Mouse (Mus musculus) frontal cortex, adult (tissue): ENCODE measurements around the gene Kif24.

Experiments
- ATAC-seq: cut with Nextera tagmentation; 2 replicates; pipeline ENCODE4 v1.9.2; 2017; ENCODE audit warnings: mild to moderate bottlenecking, moderate library complexity, mixed read lengths; ENCODE audit not compliant: low TSS enrichment

The Kif24 gene

DNA sequence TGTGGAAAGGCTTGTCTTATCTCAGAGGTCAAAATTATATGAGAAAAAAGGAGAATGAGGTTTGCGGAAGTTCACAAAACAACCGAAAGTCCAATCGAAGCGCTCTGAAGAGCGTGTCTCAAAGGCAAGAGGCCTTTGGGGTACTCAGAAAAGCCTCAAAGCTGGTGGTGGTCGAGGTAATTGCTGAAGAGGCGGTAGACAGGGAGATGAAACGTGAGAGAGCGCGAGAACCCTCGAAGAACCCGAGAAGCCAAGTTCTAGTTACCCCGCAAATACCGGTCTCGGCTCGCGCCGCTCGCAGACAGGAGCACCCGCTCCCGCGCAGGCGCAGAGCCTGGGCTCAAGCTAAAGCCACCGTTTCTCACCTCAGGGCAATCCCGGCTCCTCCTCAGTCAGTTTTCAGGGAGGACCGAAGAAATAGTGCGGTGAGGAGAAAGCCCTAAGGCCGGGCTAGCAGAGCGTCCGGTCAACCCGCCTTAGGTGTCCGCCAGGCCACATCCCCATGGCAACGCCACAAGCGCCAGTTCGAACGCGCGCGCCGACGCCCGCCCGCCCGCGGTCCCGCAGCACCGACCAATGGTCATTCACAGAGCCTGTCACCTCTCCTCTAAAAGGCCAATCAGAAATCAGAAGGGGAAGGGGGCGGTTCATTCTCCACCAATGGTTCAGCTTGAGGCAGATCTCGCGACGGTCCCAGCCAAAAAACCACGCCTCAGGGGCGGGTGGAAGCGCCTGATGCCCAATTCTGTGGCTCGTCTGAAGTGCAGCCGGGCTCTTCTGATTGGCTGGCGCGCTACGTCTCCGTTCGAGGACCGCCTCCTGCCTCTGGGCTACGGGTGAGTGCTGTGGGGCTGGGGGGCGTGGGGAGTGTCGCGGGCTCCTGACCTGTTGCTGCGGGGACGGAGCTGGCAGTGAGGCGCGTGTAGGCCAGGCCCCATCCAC, at the start of gene Kif24, which contains the start of gene Nudt2:
TSS of gene Kif24 (minus strand) at position 543 of the 942 bp plus-strand sequence.
TSS of gene Nudt2 (plus strand) at position 807 of the 942 bp plus-strand sequence.
- ATAC-seq: peak; percentile 98

DNA sequence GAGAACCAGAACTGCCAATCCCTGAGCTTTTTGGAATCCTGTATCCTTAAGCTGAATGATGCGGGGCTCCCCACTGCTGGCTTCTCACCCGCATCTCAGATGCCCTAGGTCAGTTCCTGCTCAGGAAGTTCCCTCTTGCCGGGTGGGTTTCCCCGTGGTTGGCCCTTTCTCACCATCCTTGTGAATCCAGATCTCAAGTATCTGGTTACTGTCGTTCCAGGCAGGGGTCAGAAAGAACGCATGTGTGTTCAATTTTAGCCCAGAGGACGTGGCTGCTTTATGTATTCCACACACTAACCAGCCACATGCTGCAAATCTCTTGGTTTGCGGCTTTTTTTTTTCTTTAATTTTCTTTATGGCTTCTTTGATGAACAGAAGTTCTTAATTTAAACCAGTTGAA, 49.0 kb upstream of the Kif24 start:
- no peak for ATAC-seq

DNA sequence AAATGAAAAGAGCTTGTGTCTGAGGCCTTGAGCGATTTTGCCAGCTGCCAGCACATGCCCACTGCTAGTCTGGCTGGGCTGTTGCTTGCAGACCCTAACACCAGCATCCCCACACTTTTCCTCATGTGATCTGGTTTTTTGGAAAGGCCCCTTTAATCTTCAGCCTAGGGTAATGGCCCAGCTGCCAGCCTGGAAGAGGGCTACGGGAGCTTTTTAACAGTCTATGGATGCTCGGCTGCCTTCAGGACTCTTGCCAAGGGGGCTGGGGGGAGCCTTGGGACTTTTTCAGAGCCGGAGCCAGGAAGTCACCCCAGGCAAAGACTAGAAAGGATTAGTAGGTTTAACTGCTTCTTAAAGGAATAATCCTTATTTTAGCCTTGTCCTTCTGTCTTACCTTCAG, 48.6 kb upstream of the Kif24 start:
- ATAC-seq: no peak

DNA sequence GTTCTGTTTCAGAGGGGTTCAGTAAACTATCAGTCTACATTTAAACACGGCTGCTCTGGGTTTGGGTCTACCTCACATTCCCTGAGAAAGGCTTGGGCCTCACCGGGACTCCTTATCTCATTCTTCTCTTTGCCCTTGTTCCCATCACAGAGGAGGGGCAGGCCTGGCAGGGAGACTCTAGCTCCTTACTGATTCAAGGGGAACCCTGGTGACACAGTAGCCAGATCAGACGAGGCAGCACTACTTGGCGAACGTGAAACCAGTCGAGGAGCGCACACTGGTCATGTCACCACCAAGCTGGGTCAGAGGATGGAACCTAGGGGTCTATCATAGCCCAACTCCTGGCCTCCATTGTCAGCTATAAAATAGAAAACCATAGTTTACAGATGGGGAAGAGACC, 43.3 kb upstream of the Kif24 start:
- ATAC-seq: no peak

DNA sequence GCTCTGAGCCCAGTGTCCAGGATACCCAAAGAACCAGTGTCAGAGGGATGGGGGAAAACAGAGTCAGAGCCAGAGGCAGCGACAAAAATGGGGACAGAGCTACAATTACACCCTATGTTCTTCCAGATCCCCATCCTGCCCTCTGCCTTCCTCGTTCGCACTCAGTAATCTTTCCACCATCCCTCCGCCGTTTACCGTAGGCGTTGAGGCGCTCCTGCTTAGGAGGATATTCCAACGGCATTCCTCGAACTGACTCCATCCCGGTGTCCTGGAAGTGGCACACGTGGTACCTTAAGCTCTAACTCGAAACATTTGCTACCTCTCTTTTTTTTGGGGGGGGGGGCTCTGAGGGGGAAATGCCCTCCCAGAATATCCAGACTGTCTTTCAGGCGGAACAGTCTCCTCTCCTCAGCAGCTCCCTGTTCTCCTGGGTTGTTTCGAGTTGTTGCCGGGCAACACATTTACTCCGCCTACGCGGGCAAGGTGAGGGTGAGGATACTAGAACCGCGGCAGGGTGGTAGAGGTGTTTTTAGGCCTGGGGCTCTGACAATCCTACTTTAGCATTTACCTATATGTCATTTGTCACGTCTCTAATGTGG, 42.7 kb upstream of the Kif24 start:
- ATAC-seq: peak; percentile 17

DNA sequence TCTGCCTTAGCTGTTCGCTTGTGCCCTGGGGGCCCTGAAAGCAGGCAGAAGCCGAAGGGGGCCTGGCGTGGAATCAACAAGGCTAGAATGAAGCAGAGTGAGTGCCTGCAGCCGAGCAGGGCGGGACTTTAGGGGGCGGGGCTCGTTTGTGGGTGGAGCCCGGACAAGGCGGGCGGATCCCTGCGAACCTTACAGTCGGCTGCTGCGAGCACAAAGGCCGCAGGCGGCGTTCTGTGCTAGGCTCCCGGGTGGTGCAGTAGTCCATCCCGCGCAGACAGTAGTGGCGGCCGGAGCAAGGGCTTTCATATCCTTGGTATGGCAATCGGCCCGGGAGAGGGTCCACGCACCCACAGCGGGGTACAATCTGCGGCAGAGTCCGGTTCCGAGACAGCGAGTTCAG, 42.2 kb upstream of the Kif24 start:
- ATAC-seq: peak; percentile 71

DNA sequence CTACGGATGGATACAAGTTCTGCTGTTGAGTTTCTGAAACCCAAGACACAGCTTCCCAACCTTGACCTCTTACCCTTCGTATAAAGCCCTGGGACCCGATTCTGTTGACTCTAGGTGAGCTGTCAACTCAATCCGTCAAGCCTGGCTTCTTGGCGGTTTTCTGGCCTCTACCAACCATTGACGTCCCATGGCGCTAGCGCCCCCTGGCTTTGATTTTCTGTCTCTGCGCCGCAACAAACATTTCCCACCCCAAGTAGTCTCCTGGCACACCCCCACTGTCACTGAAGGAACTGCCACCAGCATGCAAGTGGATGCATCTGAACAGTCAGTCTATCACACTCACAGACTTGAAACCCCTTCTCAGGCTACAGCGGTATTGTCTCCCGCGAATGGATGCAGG, 41.5 kb upstream of the Kif24 start:
- ATAC-seq: no peak

DNA sequence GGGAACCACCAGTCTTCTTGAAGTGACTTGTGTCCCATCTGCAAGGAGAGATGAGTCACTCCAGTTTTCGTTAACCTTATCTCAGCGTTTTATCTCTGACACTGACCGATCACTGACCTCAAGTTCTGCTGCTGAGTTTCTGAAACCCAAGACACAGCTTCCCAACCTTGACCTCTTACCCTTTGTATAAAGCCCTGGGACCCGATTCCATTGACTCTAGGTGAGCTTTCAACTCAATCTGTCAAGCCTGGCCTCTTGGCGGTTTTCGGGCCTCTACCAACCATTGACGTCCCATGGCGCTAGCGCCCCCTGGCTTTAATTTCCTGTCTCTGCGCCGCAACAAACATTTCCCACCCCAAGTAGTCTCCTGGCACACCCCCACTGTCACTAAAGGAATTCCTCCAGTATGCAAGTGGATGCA, 40.5 kb upstream of the Kif24 start:
- no peak for ATAC-seq

DNA sequence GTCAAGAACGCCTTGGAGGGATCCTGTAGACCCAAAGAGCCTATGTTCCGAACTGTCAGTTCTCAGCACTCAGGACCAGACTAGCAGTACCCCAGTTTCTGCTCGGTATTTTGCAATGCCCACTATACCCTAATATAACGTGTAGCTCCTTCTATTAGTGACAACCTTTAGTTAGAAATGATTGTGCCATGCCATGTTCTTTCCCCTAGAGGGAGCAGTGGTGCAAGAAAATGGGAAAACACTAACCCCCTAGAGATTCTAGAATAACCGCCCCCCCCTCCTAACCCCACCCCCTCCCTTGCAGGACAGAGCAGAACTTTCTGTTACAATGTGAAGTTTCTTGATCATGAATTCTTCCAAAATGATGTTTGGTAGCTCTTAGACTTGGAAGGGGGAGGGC, 39.6 kb upstream of the Kif24 start:
- ATAC-seq: no peak

DNA sequence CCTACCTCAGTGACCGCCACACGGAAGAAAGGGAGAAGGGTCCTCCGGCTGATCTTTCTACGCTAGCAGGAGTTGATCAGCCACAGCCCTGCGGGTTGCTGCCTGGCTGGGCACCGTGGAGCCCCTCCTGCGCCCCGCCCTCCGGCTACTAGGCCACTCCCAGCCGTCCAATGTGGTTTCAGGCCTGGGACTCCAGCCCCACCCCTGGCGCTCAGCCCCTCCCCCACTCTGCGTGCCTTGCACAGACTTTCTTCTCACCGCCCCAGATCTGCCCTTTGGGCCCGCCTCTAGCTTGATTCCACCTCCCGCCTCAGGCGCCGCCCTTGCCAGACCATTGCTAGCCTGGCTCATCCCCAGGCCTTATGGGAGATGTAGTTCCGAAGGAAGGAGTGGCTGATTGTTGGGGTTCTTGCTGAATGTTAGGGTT, 38.3 kb upstream of the Kif24 start, which contains the start of gene AI464131:
TSS of gene AI464131 (minus strand) at position 91 of the 427 bp plus-strand sequence.
- peak; percentile 71 for ATAC-seq

DNA sequence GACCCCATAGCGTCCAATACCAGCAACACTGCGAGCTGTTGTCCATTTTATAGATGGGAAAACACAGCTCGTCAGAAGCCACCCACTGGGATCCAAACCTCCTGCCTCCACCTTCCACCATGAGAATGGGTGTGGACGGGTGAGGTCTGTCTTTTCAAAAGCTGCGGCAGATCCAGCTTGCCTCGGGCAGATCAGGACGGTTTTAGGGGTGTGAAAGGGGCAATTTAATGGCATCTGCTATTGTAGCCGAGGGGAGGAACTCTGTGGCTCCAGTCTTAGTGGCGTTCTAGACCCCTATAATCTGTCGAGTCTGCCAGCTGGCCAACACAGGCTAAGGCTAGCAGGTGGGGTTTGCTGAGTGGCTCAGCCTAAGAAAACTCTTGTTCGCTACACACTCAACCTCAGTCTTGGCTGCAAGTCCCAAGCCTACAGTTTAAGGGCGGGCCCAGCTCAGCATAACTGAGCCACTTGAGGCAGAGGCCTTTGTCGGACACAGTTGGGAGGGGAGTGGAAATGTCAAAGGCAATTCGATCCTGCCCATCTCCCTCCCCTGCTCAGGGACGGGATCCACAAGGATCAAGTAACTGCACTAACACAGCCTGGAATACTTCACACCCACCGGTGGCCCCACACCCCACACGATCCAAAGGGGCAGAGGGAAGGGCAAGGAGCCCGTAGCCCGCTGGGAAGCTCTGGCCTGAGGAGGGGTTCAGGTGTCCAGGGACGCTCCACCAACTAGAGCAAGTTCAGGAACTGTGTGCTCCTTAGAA, 37.7 kb upstream of the Kif24 start:
- ATAC-seq: no peak

DNA sequence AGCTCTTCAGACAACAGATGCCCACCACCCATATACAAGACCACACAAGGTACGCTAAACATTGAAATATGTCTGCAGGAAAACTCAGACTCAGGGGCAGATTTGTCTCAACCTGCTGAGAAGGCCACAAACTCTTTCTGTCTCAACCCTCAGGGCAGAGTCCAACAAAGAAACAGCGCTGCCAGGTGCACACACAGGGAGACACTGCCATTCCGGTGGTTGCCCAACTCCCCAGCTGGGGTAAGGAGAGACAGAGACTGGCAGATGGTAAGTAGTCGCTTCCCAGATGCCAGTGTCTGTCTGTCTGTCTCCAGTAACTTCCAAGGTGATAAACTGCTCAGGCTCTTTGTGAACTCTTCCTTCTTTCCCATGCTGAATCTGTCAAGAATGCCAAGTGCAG, 36.1 kb upstream of the Kif24 start:
- no peak for ATAC-seq

DNA sequence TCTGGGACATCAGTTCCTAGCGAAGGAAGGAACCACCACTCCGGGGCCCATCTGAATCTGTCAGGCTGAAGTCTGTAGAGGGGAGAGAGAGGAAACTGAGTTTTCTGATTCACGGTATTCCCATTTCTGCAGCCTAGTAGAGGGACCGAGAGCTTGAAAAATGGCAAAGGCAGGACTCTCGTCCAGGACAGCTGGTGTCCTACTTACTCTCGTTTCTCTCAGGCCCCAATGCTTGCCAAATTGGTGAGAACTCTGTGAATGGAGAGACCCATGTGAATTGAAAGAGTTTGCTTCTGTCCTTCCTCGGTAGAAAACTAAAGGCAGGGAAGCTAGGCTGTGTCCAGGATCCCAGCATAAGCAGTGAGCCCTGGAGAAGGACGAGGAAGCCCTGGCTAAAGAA, 34.9 kb upstream of the Kif24 start:
- peak; percentile 18; the same call in 1 of the 2 replicates for ATAC-seq

DNA sequence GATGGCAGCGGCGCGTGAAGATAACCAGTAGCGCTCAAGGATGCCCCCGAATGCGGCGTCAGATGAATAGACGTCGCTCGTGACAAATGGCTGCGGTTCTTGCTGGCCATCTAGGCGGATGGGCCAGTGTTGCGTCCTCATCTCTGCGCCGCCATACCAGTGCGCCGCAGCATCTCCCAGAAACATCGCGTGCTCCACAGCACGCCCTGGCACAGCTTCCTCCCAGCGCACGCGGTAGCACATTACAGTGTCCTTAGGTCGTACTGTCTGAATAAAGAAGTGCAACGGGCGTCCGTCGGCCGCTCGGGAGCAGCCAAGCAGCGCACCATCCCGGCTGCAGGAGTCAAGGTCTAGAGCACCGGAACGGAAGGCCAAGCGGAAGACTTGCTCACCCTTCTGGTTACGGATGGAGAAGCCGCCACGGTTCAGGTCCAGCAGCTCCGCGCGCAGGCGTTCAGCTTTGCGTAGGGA, 34.3 kb upstream of the Kif24 start:
- no peak for ATAC-seq

DNA sequence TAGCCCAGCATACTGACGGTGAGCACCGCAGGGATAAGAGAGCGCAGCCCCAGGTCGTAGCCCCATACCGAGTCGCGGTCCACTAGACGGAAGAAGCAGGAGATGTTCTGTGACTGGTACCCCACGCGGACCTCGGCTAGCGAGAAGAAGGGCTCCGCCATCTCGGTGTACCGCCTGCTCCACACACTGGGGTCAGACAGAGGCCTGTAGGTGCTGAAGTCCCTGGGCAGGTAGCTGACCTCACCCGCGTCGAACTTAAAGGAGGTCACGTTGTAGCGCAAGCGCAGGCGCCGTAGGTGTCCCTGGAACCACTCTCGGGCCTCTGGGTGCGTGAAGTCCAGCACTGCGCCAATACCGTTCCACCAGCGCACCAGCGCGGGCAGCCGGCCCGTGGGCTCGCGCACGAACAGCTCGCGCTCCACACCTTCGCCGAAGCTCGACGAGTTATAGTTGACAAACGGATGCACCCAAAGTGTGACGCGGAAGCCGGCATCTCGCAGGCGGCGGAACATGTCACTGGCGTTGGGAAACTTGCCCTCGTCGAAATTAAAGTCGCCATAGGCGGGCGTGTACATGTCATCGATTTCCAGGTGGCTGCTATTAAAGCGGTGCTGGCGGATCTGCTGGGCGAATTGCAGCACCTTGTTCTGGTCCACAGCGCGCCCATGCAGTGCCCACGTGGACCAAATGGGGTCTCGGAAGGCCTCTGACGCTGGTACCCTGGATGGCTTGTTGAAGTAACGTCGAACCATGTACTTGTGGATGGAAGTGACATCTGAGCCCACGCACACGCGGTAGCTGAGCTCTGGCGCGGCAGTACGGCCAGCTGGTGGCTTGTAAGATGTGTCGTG, 33.5 kb upstream of the Kif24 start:
- no peak for ATAC-seq

DNA sequence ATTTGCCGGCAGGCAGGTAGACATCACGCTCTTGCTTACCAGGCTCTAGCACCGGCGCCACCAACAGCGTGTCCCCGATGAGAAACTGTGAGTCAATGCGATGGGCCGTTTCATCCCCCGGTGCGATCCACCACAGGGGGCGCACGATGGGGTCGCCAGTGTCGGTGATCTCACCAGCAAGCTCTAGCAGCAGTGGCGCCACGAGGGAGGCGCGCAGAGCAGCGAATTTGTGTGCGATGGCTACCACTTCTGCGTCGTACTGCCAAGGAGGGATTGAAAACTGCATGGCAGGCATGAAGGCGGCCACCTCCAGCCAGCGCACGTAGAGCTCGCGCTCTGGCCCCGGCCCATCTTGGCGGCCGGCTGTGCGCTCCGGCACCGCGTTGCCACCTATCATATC, 32.9 kb upstream of the Kif24 start:
- no peak for ATAC-seq

DNA sequence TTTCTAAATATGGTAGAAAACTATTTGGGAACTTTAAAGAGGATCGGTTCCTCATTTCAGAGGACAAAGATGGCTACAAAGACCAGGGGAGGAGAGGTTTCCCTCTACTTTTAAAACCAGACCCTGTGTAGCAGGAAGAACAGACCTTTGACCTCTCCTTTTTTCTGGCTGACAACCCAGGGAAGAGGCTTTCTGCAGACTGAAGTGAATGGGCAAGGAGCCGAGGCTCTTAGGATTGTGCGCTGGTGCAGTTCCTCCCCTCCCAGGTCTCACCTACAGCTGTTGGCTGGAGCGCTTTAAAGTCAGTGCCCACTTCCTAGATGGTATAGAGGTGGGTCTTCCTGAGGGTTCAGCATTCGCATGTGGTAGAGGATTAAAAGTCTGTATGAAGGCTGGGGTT, 32.4 kb upstream of the Kif24 start:
- ATAC-seq: no peak

DNA sequence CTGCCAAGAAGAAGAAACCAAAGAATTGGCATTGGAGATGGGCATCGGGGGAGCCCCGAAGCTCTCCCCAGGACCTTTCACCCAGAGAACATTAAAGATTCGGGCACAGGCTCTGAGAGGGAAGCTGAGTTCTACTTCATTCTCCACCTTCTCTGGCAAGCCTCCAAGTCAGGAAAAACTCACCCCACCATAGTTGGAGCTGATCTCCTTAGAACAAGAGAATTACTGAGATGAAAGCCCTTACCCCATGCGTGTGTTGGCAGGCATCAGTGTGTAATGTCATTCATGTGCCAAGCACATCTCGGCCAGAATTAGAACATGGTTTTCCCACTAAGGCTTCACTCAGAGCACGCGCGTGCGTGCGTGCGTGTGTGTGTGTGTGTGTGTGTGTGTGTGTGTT, 31.2 kb upstream of the Kif24 start:
- ATAC-seq: peak; percentile 26; the same call in 1 of the 2 replicates

DNA sequence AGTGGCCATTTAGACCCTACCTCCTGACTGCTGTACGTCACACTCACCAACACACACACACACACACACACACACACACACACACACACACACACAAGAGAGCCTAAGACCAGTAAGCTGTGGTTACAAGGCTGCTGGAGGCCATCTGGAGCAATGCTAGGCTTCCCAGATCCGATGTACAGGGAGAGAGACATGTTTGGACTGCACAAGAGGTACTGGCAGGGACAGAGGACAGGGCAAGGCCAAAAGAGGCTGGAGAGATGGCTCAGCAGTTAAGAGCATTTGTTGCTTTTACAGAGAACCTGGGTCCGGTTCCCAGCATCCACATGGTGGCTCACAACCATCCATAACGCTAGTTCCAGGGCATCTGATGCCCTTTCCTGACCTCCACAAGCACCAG, 30.4 kb upstream of the Kif24 start:
- ATAC-seq: no peak

DNA sequence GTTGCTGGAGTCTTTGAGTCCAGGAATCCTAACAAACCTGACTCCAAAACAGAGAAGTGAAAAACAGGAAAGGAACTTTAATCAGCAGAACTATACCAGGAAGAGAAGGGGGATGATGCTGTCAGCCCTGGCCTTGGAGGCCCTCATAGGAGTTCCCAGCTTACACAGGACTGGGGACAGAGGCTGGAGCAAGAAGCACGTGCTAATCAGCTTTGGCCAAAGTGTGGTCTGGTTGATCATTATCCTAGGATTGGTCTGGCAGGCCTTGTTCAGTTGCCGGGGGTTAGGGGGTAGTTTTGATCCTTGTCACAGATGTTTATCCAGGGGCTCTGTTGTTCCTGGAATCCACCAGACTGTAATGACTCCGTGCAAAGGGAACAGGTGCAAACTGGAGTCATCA, 29.7 kb upstream of the Kif24 start:
- ATAC-seq: no peak

DNA sequence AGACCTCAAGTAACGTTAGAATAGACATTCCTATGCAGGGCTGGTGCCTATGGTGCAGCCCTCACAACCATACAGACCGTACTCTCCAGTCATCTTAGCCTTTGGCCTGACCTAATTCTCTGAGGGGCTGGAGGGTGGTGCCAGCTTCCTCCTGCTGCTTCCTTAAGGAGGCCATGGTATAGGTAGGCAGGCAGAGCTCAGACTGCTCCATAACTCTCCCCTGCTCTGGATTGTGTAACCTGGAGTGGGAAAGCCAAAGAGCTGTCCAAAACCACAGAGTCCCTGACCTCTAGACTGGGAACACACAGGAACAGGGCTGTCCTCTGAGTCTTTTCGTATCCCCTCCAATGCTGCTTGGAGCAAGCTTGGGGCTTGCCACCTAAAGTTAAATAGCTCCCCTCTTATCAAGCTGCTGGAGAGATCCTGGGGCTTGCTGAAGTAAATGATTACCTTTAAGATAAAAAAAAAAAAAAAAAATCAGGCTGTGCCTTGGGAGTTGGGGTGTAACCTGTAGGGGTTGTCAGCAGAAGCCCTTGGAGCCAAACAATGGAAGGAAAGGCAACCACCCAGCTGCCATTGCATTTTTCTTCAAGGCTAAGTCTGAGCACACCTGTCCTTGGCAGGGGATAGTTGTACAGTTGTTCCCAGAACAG, 28.9 kb upstream of the Kif24 start:
- ATAC-seq: no peak
